Mouse (Mus musculus) hindbrain, embryonic 12.5 days (tissue): ENCODE results near the gene Ccdc97. TPM values are rescaled to one million over a fixed set of nuclear protein-coding genes. Genes with fewer than 3 reads are reported as not detected.
A peak's percentile ranks its signal among the peaks of the same experiment; 100 is the strongest.

Experiments used
- ATAC-seq: fragments of 200-750 bp; cut with Nextera tagmentation; 2 replicates; pipeline ENCODE4 v1.8.0; 2017; ENCODE audit warnings: moderate TSS enrichment; ENCODE audit not compliant: low FRiP score
- H3K27ac ChIP-seq: fragments of 300-500 bp; sonication (generic); 2 replicates; pipeline ENCODE4 v1.5.1; 2016; ENCODE audit warnings: mild to moderate bottlenecking
- H3K27me3 ChIP-seq: fragments of 300-500 bp; sonication (generic); 2 replicates; pipeline ENCODE4 v1.6.1; 2016; ENCODE audit warnings: mild to moderate bottlenecking
- H3K36me3 ChIP-seq: fragments of 300-500 bp; sonication (generic); 2 replicates; pipeline ENCODE4 v1.6.1; 2016; ENCODE audit warnings: mild to moderate bottlenecking
- H3K4me1 ChIP-seq: fragments of 300-500 bp; sonication (generic); 2 replicates; pipeline ENCODE4 v1.6.1; 2016
- H3K4me2 ChIP-seq: fragments of 300-500 bp; sonication (generic); replicated peaks from 2 replicates; pipeline ENCODE4 v1.6.1; 2016; ENCODE audit warnings: mild to moderate bottlenecking
- H3K4me3 ChIP-seq: fragments of 300-500 bp; sonication (generic); 2 replicates; pipeline ENCODE4 v1.5.1; 2016; ENCODE audit warnings: mild to moderate bottlenecking
- H3K9ac ChIP-seq: fragments of 300-500 bp; sonication (generic); 2 replicates; pipeline ENCODE4 v1.6.1; 2016; ENCODE audit warnings: mild to moderate bottlenecking, moderate library complexity
- H3K9me3 ChIP-seq: fragments of 300-500 bp; sonication (generic); replicated peaks from 2 replicates; pipeline ENCODE4 v1.6.1; 2016; ENCODE audit warnings: mild to moderate bottlenecking
- WGBS: fragments of 180-500 bp; shearing (Covaris S2); methylation state at CpG from one replicate; pipeline ENCODE4 v1.1.7; 2016; 5-methylcytosine and 5-hydroxymethylcytosine counted together
- polyA plus RNA-seq: library from polyadenylated mRNA; unstranded; fragments of >200 nt; fragmentation: Nextera tagmentation; extraction: Ambion mirVana; gene quantifications from 2 replicates; pipeline ENCODE4 v1.2.1, GENCODE M21; 2016

Ccdc97 gene
- polyA plus RNA-seq, 1 experiment from 2014 or later, result 32.8 TPM

DNA sequence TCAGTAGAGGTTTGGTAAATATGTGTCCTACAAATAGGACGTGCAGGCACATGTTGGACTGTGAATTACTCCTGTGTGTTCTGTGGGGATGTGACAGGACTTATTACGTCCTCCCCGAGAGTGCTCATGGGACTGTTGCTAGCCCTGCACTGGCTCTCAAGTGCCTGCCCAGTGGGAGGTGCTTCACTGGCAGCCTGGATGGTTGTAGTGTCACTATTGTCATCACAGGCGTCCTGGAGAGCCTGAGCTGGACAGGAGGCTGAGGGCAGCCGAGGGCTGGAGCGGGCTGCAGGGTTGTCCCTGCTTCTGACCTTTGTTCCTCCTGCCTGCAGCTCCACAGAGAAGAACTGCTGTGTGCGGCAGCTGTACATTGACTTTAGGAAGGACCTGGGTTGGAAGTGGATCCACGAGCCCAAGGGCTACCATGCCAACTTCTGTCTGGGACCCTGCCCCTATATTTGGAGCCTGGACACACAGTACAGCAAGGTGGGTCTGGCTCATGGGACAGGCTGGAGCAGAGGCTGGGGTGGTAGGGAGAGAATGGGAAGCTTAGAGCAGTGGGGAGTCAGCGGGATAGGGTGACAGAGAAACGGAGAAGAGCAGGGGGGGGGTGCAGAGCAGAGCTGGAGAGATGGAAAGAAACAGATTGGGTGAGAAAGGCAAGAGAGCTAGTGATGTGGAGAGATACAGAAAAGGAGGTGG lies 14.9 kb downstream of the Ccdc97 start:
- peak overlapping the region; percentile 75 for H3K4me2 ChIP-seq
- H3K27me3 ChIP-seq, result peaks cover 16% of the 10 kb centered on the region
- no peak overlapping the region; the same call in 1 of the 2 replicates for H3K9ac ChIP-seq
- ATAC-seq, result no peak
- H3K4me3 ChIP-seq, result peak overlapping the region; percentile 38; the same call in 1 of the 2 replicates
- no peak overlapping the region for H3K27ac ChIP-seq
- H3K9me3 ChIP-seq, result peaks cover 6% of the 10 kb centered on the region; the same call in 1 of the 2 replicates
- H3K4me1 ChIP-seq, result peaks cover 15% of the 10 kb centered on the region; the same call in 1 of the 2 replicates
- no peaks in the 10 kb centered on the region for H3K36me3 ChIP-seq
- WGBS, result 16% methylated on average over 10 of the region's 10 CpGs

DNA sequence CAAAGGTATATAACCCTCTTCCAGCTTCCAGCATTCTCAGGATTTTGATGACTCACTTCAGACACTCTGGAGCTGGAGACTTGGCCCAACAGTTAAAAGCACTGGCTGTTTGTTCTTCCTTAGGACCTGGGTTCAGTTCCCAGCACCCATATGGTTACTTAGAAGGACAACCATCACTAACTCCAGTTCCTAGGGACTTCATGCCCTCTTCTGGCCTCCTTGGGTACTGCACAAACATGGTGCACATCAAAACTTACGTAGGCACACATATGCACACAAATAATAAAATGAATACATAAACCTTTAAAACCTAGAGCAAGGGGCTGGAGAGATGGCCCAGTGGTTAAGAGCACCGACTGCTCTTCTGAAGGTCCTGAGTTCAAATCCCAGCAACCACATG lies 16.5 kb downstream of the Ccdc97 start:
- Histone ChIP-seq H3K4me3 (no peak overlapping the region), H3K36me3 (no peaks in the 10 kb centered on the region), H3K9ac (no peak overlapping the region), H3K4me2 (no peak overlapping the region), H3K9me3 (peaks cover 6% of the 10 kb centered on the region; the same call in 1 of the 2 replicates), H3K4me1 (peaks cover 11% of the 10 kb centered on the region; the same call in 1 of the 2 replicates), H3K27me3 (peaks cover 16% of the 10 kb centered on the region), H3K27ac (no peak overlapping the region)
- 92% methylated on average over 2 of the region's 2 CpGs for WGBS
- ATAC-seq, result no peak

DNA sequence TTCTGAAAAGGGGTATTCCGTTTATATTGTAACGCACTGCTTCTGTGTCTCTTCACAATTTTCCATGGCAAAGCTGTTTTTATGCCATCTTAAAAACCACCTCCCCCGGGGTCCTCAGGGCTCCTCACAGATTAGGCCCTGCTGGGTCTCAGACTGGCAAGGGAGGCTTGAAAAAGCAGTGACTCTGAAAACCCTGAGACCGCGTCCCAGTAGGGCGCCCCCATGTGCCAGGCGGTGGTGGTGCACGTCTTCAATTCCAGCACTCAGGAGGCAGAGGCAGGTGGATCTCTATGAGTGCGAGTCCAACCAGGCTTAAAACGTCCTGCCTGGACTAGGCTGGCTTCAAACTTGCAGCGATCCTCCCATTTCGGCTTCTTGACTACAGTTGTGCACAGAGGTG lies 18.2 kb downstream of the Ccdc97 start:
- peaks cover 16% of the 10 kb centered on the region for H3K27me3 ChIP-seq
- H3K4me2 ChIP-seq, result no peak overlapping the region
- H3K9me3 ChIP-seq, result peaks cover 6% of the 10 kb centered on the region; the same call in 1 of the 2 replicates

DNA sequence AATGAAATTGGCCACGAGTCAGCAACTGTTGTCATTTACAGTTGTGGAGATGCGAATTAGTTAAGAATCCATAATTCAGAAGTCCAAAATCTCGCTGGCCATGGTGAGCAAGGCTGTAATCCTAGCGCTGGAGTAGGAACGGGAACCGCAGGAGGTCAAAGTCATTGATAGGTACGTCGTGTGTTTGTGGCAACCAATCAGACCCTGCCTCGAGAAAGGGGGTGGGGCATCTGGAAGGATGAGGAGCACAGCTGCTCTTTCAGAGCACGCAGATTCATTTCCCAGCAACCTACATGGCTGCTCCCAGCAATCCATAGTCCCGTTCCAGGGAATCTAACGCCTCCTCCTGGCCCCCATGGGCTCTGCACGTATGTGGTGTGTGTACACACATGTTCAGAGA lies 19.0 kb downstream of the Ccdc97 start:
- 55% methylated on average over 13 of the region's 13 CpGs for WGBS
- no peak overlapping the region for H3K9ac ChIP-seq
- no peak for ATAC-seq

More for the DNA sequence above, 18.2 kb downstream of the Ccdc97 start:
- no peak for ATAC-seq
- Histone ChIP-seq H3K27ac (no peak overlapping the region), H3K9ac (no peak overlapping the region), H3K4me1 (peaks cover 11% of the 10 kb centered on the region; the same call in 1 of the 2 replicates), H3K36me3 (no peaks in the 10 kb centered on the region), H3K4me3 (no peak overlapping the region)
- WGBS, result 72% methylated on average over 12 of the region's 12 CpGs

DNA sequence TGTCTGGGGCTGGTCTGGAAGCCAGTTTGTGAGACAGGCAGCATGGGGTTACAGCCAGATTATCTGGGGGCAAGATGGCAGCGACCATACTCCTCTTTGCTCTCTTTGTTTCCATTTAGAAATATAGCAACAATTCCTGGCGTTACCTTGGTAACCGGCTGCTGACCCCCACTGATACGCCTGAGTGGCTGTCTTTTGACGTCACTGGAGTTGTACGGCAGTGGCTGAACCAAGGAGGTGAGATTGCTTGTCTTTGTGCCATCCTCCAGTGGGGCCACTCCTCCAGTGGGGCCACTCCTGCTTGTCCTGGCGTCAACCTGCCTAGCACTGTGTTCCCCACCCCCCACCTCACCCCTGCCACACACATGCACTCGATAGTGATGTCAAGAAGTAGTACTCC lies 24.8 kb downstream of the Ccdc97 start:
- H3K4me1 ChIP-seq, result peaks cover 11% of the 10 kb centered on the region
- peaks cover 36% of the 10 kb centered on the region for H3K27me3 ChIP-seq
- no peaks in the 10 kb centered on the region for H3K9me3 ChIP-seq
- H3K4me3 ChIP-seq, result no peak overlapping the region
- no peaks in the 10 kb centered on the region for H3K36me3 ChIP-seq
- ATAC-seq, result no peak
- H3K4me2 ChIP-seq, result no peak overlapping the region
- H3K9ac ChIP-seq, result no peak overlapping the region
- H3K27ac ChIP-seq, result no peak overlapping the region
- 43% methylated on average over 8 of the region's 8 CpGs for WGBS

More for the DNA sequence above, 19.0 kb downstream of the Ccdc97 start:
- H3K4me1 ChIP-seq, result peaks cover 9% of the 10 kb centered on the region; the same call in 1 of the 2 replicates
- H3K9me3 ChIP-seq, result peaks cover 6% of the 10 kb centered on the region; the same call in 1 of the 2 replicates
- H3K27me3 ChIP-seq, result peaks cover 16% of the 10 kb centered on the region
- no peak overlapping the region for H3K4me3 ChIP-seq
- H3K36me3 ChIP-seq, result no peaks in the 10 kb centered on the region
- H3K27ac ChIP-seq, result no peak overlapping the region
- no peak overlapping the region for H3K4me2 ChIP-seq

DNA sequence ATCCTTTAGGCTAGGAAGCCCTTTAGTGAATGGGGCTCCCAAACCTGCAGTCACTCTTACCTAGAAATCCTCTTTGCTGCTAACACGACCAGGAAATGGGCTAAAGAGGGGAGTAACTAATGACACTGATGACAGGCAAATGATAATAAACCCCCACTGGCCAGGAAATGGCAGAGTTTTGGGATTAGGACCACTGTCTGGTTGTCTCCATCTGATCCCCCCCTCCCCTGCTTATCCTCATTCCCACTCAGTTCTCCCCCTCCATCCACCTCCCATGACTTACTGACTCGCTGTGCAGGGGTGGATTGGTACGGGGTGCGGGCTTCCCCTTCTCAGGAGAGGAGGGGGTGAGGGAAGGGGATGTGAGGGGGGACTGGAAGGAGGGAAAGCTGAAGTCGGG lies 28.8 kb downstream of the Ccdc97 start:
- Histone ChIP-seq H3K27ac (no peak overlapping the region), H3K36me3 (no peaks in the 10 kb centered on the region), H3K9me3 (no peaks in the 10 kb centered on the region), H3K4me1 (peaks cover 35% of the 10 kb centered on the region), H3K4me3 (no peak overlapping the region), H3K4me2 (0 out of 2 replicates have a peak overlapping the region, but pooled peaks have one; percentile 55), H3K27me3 (peaks cover 72% of the 10 kb centered on the region), H3K9ac (no peak overlapping the region)
- no peak for ATAC-seq
- 43% methylated on average over 5 of the region's 5 CpGs for WGBS

DNA sequence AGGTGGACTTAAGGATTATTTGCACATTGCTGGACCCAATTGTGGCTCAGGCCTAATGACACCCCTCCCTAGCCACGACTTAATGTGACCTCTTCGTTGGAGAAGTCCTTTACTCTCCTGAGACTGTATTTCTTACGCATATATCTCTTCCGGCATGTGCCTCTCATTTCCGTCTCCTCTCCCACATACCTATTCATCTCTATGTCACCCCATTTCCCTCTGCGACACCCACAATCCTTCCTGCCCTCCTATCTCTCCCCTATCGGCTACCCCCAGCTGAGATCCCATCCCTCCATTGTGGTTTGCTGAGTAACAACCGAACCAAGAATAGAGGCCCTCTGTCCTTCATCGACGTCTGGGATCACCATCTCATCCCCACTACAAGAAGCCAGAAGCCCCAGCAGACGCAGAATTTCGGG lies 29.3 kb downstream of the Ccdc97 start:
- 18% methylated on average over 12 of the region's 12 CpGs for WGBS
- Histone ChIP-seq H3K27ac (no peak overlapping the region), H3K36me3 (no peaks in the 10 kb centered on the region), H3K9ac (no peak overlapping the region), H3K4me3 (peak overlapping the region; percentile 41), H3K9me3 (no peaks in the 10 kb centered on the region), H3K4me2 (peak overlapping the region; percentile 55), H3K27me3 (peaks cover 77% of the 10 kb centered on the region), H3K4me1 (peaks cover 35% of the 10 kb centered on the region)
- ATAC-seq, result no peak

DNA sequence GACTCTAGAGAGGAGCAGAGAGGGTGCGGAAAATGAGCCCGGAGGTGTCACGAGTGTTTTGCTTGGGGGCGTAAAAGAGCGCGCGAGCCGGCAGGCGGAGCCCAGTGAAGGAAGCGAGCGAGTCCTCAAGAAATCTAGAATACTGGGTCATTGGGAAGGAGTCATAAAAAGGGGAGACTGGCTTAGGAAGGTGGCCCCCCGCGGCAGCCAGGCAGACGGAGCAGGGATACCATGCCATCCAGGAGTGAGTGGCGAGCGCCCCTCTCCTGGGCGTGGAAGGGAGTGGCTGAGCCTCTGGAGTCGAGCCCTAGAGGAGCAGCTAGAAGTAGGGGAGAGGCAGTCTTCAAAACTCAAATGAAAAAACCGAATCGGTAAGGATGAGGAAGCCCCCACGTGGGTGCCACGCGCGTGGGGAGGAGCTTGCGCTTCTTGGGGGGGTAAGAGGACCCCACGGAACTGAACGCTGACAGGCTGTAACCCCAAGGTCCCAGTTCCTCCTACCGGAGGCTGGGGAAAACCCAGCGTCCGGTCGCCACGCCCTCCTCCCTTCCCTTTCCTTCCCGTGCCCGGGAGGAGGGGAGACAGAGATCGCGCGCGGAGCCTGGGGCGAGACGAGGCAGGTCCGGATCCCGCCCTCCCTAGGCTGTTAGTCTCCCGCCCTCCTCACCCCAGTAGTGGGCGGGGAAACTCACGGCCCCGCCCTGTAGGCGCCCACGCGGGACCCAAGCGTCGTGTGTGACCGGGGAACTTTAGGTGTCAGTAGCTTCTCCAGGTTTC lies 29.9 kb downstream of the Ccdc97 start:
- H3K9me3 ChIP-seq, result no peaks in the 10 kb centered on the region
- peak overlapping the region; percentile 55 for H3K4me2 ChIP-seq
- no peaks in the 10 kb centered on the region for H3K36me3 ChIP-seq
- peaks cover 77% of the 10 kb centered on the region for H3K27me3 ChIP-seq
- peak overlapping the region; percentile 41 for H3K4me3 ChIP-seq
- H3K27ac ChIP-seq, result no peak overlapping the region
- WGBS, result 2% methylated on average over 48 of the region's 52 CpGs
- ATAC-seq, result no peak
- peak overlapping the region; percentile 43 for H3K9ac ChIP-seq
- peaks cover 35% of the 10 kb centered on the region for H3K4me1 ChIP-seq

DNA sequence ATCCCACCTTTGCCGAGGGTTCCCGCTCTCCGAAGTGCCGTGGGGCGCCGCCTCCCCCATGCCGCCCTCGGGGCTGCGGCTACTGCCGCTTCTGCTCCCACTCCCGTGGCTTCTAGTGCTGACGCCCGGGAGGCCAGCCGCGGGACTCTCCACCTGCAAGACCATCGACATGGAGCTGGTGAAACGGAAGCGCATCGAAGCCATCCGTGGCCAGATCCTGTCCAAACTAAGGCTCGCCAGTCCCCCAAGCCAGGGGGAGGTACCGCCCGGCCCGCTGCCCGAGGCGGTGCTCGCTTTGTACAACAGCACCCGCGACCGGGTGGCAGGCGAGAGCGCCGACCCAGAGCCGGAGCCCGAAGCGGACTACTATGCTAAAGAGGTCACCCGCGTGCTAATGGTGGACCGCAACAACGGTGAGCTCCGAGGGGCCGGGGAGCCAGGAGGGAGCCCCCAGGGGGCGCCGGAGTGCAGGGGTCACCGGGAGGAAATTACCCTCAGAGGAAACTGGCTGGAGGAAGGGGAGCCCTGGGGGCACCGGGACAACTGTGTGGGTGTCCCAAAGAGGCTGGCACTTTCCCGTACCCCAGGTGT lies 31.0 kb downstream of the Ccdc97 start:
- no peak for ATAC-seq
- Histone ChIP-seq H3K36me3 (no peaks in the 10 kb centered on the region), H3K4me2 (peak overlapping the region; percentile 55), H3K27ac (no peak overlapping the region), H3K9ac (0 out of 2 replicates have a peak overlapping the region, but pooled peaks have one; percentile 10), H3K27me3 (peaks cover 77% of the 10 kb centered on the region), H3K4me3 (peak overlapping the region; percentile 41), H3K4me1 (peaks cover 32% of the 10 kb centered on the region), H3K9me3 (no peaks in the 10 kb centered on the region)
- WGBS, result under 1% methylated on average over 47 of the region's 47 CpGs

DNA sequence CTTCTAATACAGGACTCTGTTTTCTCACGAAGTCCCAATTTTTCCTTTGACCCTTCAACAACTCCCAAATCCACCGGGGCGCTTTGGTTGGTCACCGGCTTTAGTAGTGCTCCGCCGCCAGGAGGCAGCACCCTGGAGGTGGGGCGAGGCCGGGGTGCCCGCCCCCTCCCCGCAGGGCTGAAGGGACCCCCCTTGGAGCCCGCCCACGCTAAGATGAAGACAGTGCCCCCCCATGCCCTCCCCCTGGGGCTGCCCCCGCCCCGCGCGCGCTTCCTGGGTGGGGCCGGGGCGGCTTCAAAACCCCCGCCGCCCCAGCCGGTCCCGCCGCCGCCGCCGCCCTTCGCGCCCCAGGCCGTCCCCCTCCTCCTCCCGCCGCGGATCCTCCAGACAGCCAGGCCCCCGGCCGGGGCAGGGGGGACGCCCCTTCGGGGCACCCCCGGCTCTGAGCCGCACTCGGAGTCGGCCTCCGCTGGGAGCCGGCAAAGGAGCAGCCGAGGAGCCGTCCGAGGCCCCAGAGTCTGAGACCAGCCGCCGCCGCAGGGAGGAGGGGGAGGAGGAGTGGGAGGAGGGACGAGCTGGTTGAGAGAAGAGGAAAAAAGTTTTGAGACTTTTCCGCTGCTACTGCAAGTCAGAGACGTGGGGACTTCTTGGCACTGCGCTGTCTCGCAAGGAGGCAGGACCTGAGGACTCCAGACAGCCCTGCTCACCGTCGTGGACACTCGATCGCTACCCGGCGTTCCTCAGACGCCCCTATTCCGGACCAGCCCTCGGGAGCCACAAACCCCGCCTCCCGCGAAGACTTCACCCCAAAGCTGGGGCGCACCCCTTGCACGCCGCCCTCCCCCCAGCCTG lies 32.0 kb downstream of the Ccdc97 start, which contains the start of gene Tgfb1:
Gene Tgfb1 (plus strand): TSS at position 323 of the 852 bp plus-strand sequence.
- Histone ChIP-seq H3K36me3 (no peaks in the 10 kb centered on the region), H3K4me3 (peak within 1 kb of the TSS; percentile 41), H3K9ac (peak within 1 kb of the TSS; percentile 50), H3K27me3 (peaks cover 71% of the 10 kb centered on the region), H3K4me1 (peaks cover 35% of the 10 kb centered on the region), H3K27ac (no peak within 1 kb of the TSS), H3K9me3 (no peaks in the 10 kb centered on the region), H3K4me2 (peak within 1 kb of the TSS; percentile 55)
- peak; percentile 30 for ATAC-seq
- under 1% methylated on average over 48 of the region's 69 CpGs for WGBS

DNA sequence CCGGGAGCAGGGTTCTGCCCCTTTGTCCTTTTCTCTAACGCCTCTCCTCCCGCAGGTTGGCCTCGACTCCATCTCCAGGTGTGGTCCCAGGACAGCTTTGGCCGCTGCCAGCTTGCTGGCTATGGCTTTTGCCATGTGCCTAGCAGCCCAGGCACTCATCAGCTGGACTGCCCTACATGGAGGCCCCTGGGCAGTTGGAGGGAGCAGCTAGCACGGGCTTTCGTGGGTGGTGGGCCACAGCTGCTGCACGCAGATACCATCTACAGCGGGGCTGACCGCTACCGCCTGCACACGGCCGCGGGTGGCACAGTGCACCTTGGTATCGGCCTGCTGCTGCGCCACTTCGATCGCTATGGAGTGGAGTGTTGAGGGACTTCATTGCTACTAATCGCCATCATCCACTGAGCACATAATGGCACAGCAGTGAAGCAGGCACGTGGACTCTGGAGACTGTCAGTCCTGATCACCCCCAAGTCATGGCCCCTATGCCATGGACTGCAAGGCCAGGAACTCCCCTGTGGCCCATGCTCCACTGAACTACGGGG lies 32.9 kb downstream of the Ccdc97 start:
- no peak overlapping the region for H3K27ac ChIP-seq
- ATAC-seq, result no peak
- 0 out of 2 replicates have a peak overlapping the region, but pooled peaks have one; percentile 41 for H3K4me3 ChIP-seq
- H3K9me3 ChIP-seq, result no peaks in the 10 kb centered on the region
- no peaks in the 10 kb centered on the region for H3K36me3 ChIP-seq
- H3K27me3 ChIP-seq, result peaks cover 63% of the 10 kb centered on the region
- no peak overlapping the region for H3K9ac ChIP-seq
- 63% methylated on average over 21 of the region's 21 CpGs for WGBS
- peak overlapping the region; percentile 55 for H3K4me2 ChIP-seq
- peaks cover 42% of the 10 kb centered on the region for H3K4me1 ChIP-seq
